Mouse (Mus musculus): ENCODE results near the gene Lcp1. TPM values are rescaled to one million over a fixed set of nuclear protein-coding genes. Genes with fewer than 3 reads are reported as not detected.

Gene Lcp1
- polyA plus RNA-seq, 1 experiment, result 7.1 TPM

DNA sequence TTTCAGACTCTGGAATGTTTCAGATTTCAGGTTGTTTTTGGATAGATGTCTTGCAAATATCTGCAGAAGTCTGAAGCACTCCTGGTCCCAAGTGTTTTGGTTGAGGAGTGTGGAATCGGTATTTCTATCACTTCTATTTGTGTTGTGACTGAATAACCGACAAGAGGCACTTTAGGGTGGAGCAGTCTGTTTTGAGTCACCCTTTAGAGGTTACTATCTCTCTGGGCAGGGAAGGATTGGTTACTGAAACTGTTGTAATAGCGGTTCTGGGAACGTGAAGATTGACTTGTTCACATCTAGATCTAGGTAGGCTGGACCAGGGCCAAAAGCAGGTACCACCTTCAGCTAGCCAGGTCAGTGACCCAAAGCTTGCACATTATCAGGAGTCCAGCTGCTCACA lies 51.5 kb downstream of the Lcp1 start:
- H3K36me3 ChIP-seq (replicated peaks; ENCODE audit: low read length), result no peaks in the 10 kb centered on the region
- peaks cover 67% of the 10 kb centered on the region for H3K4me1 ChIP-seq
- peaks cover 8% of the 10 kb centered on the region for H3K27me3 ChIP-seq (replicated peaks)
- H3K9me3 ChIP-seq, result no peaks in the 10 kb centered on the region
- H3K4me3 ChIP-seq (replicated peaks), result no peak overlapping the region
- no peak for TF ChIP-seq GATA1 (IDR thresholded peaks at IDR 0.05; ENCODE audit: borderline replicate concordance, low read length)
- no peak for TF ChIP-seq FLI1 (IDR thresholded peaks at IDR 0.05; ENCODE audit: low read length)

DNA sequence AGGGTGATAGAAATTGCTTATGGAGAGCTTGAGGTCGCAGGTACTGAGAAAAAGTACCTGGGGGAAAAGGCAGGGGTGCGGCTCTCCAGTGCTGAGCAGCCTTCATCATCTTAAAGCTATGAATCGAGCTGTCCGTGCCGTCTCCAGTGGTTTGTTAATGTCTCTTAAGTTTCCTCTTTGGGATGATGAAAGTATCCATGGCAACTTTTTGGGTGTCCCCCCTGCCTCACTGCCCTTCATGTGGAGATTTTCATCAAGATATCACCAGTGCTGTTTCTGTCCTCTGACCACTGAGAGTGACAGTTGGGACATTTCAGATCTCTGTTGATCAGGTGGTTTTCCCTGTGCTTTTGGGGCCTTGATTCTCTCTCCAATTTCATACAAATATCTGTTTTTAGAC lies 51.9 kb downstream of the Lcp1 start:
- Histone ChIP-seq H3K9me3 (no peaks in the 10 kb centered on the region), H3K4me1 (peaks cover 68% of the 10 kb centered on the region), H3K4me3 (replicated peaks) (no peak overlapping the region), H3K27me3 (replicated peaks) (peaks cover 8% of the 10 kb centered on the region), H3K36me3 (replicated peaks; ENCODE audit: low read length) (no peaks in the 10 kb centered on the region)
- TF ChIP-seq GATA1 (IDR thresholded peaks at IDR 0.05; ENCODE audit: borderline replicate concordance, low read length), result no peak
- no peak for TF ChIP-seq FLI1 (IDR thresholded peaks at IDR 0.05; ENCODE audit: low read length)

DNA sequence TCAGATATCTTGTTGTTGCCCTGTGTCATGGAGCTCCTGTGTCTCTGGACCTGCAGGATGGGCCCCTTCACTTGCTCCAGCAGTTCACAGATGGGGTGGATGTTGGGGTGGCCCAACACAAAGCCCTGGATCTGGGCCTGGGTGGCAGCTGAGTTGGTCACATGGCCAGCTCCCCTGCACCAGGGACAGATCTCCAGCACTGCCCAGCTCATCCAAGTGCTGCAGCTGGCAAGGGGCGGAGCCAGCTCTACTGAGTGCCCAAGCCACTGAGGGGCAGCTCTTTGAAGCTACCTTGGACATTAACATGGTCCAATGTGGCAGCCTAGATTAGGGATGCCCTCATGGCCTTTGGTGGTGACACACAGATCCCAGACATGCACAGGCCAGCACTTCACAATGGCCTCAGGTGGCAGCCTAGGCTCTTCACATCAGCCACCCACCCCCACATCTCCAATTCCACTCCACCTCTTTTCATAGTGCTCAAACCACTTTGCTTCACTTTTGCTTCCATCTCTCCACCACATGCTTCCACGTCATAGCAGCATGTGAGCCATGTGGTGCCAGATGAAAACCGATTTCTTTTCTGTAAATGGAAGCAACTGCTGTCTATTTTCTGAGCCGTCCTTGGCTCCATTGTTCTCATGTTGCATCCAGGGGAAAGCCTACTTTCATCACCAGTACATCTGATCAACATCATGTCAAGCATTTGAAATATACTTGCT lies 53.3 kb downstream of the Lcp1 start:
- peaks cover 5% of the 10 kb centered on the region for H3K27me3 ChIP-seq (replicated peaks)
- H3K36me3 ChIP-seq (replicated peaks; ENCODE audit: low read length), result no peaks in the 10 kb centered on the region
- H3K4me1 ChIP-seq, result peaks cover 59% of the 10 kb centered on the region
- TF ChIP-seq GATA1 (IDR thresholded peaks at IDR 0.05; ENCODE audit: borderline replicate concordance, low read length) (no peak), FLI1 (IDR thresholded peaks at IDR 0.05; ENCODE audit: low read length) (no peak)
- no peak overlapping the region for H3K4me3 ChIP-seq (replicated peaks)
- H3K9me3 ChIP-seq, result no peaks in the 10 kb centered on the region

DNA sequence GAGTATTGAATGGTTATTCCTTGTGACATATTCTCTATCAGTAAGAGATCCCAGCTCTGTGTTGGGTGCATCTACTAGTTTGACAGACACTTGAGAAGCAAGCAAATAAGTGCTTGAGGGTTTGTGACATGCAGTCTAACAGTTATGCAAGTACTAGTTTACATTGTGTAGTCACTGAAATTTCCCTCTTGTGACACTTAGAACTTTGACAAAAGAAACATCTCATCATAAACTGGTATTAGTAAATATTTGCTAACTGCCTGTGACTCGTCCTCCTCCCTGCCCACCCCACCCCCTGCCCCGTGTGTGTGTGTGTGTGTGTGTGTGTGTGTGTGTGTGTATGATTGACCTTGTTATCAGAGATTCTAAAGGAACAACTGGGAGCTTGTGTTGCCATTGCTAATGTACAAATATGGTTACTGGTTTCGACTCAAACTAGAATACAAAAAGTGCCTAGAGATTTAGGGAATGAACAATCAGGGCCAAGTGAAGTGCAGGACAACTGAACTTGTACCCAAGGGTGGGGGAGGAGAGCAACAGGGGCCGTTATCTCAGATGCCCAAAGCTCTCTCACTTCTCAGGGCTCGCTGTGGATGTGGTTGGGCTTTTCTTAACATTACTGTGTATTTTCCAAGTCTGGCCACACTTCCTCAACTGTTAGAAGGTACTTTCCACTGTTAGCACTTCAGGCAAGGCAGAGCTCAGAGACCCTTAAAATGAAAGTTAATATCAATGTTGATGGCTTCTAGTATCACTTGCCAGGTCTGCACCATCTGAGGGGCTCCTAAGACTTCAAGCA lies 55.1 kb downstream of the Lcp1 start:
- Histone ChIP-seq H3K36me3 (replicated peaks; ENCODE audit: low read length) (no peaks in the 10 kb centered on the region), H3K4me3 (replicated peaks) (peak overlapping the region; percentile 79), H3K4me1 (peaks cover 42% of the 10 kb centered on the region), H3K27me3 (replicated peaks) (peaks cover 6% of the 10 kb centered on the region), H3K9me3 (no peaks in the 10 kb centered on the region)
- TF ChIP-seq GATA1 (IDR thresholded peaks at IDR 0.05; ENCODE audit: borderline replicate concordance, low read length) (no peak), FLI1 (IDR thresholded peaks at IDR 0.05; ENCODE audit: low read length) (no peak)

DNA sequence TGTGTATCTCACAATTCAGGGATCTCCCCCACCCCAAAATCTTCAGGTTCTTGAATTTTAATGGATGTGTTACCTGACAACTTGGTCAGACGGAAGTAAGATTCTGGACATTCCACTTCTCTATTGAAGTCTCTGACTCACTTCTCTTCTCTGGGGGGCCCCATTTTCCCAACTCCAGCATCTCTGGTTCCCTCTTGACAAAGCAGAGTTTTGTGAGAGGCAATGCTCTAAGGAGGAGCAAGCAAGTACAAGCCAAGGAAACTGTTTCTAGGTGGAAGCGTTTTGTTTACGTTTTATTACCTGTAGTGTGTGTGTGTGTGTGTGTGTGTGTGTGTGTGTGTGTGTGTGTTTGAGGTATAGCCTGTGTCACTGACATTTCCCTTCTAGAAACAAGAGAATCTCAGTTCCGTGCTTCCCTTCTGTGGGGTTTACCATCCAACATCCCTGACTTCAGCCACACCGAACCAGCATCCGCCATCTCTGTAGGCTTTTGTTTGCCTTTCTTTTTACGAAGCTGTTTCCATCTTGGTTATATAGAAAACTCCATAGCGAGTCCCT lies 56.0 kb downstream of the Lcp1 start:
- TF ChIP-seq GATA1 (IDR thresholded peaks at IDR 0.05; ENCODE audit: borderline replicate concordance, low read length), result no peak
- no peak for TF ChIP-seq FLI1 (IDR thresholded peaks at IDR 0.05; ENCODE audit: low read length)
- Histone ChIP-seq H3K36me3 (replicated peaks; ENCODE audit: low read length) (no peaks in the 10 kb centered on the region), H3K4me3 (replicated peaks) (no peak overlapping the region), H3K4me1 (peaks cover 32% of the 10 kb centered on the region), H3K27me3 (replicated peaks) (peaks cover 6% of the 10 kb centered on the region), H3K9me3 (no peaks in the 10 kb centered on the region)

DNA sequence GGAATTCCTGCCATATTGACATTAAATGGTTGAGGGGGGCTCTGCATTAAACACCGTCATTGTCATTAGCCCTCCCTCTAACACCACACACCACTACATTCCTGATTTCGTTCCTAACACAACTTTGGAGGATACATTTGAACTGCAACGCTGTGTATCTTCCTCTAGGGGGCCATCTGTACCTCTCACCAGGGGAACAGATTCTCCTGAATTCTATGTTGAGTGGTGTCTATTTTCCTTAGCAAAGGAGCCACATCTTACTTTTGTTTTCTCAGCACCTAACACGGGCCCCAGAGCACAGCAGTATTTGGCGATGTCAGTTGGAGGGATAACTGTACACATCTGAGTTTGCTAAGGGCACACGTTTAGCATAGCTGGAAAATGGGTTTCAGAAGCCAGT lies 57.6 kb downstream of the Lcp1 start:
- H3K9me3 ChIP-seq, result no peaks in the 10 kb centered on the region
- TF ChIP-seq FLI1 (IDR thresholded peaks at IDR 0.05; ENCODE audit: low read length), result no peak
- no peak for TF ChIP-seq GATA1 (IDR thresholded peaks at IDR 0.05; ENCODE audit: borderline replicate concordance, low read length)
- H3K4me3 ChIP-seq (replicated peaks), result no peak overlapping the region
- peaks cover 8% of the 10 kb centered on the region for H3K27me3 ChIP-seq (replicated peaks)
- no peaks in the 10 kb centered on the region for H3K36me3 ChIP-seq (replicated peaks; ENCODE audit: low read length)
- H3K4me1 ChIP-seq, result peaks cover 28% of the 10 kb centered on the region

DNA sequence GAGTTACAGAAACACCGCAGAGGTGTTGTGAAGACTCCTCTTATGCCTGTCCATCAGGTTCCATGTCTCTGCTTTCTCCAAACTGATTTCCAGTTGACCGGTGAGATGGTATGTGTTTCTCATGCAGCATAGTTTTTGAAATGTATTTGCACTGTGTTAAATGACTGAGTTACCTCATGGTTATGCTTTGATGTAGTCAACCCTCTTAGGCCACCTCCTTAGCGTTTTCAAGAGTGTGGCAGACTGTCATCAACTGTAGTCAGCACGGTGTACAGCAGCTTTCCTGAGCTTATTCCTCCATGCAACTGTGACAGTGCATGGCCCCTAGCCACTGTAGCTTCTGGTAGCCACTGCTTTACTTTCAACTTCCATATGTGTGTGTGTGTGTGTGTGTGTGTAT lies 58.1 kb downstream of the Lcp1 start:
- H3K4me1 ChIP-seq, result peaks cover 29% of the 10 kb centered on the region
- H3K36me3 ChIP-seq (replicated peaks; ENCODE audit: low read length), result no peaks in the 10 kb centered on the region
- peaks cover 9% of the 10 kb centered on the region for H3K27me3 ChIP-seq (replicated peaks)
- no peaks in the 10 kb centered on the region for H3K9me3 ChIP-seq
- TF ChIP-seq GATA1 (IDR thresholded peaks at IDR 0.05; ENCODE audit: borderline replicate concordance, low read length) (no peak), FLI1 (IDR thresholded peaks at IDR 0.05; ENCODE audit: low read length) (no peak)
- H3K4me3 ChIP-seq (replicated peaks), result no peak overlapping the region

DNA sequence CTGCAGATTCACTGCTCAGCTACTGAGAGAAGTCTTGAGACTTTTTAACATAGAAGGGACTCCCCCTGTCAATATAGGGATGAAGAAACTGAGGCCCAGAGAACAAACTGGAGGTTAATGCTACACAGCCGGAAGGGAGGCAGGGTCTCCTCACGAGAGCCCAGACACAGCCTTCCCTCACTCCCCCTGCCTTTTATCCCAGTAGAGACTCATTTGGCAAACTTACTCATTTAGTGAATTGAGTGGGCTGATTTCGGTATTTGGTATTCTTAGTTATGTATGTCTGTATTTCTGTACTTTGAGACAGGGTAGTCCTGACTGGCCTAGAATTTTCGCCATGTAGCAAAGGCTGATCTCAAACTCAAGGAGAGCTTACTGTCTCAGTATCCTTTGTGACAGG lies 59.8 kb downstream of the Lcp1 start:
- TF ChIP-seq GATA1 (IDR thresholded peaks at IDR 0.05; ENCODE audit: borderline replicate concordance, low read length), result no peak
- no peak for TF ChIP-seq FLI1 (IDR thresholded peaks at IDR 0.05; ENCODE audit: low read length)
- Histone ChIP-seq H3K4me3 (replicated peaks) (no peak overlapping the region), H3K36me3 (replicated peaks; ENCODE audit: low read length) (no peaks in the 10 kb centered on the region), H3K4me1 (peaks cover 25% of the 10 kb centered on the region), H3K9me3 (no peaks in the 10 kb centered on the region), H3K27me3 (replicated peaks) (peaks cover 6% of the 10 kb centered on the region)

DNA sequence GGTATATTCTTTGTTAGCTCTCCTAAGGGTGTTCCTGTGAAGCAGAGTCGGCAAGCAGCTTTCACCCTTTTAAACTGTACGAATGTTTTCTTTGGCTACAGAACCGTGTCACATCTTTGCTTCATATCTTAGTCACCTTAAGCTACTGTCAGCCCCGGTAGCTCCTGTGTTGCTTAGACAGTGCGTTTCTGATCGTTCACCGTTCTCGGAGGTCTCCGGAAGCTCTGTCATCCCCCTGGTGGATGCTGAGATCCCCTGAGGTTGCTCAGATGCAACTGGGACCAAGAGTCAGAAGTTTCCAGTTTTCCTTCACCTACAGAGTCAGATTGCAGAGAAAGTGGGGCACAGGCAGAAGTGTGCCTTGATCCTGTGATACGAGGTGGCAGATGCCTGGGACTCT lies 61.5 kb downstream of the Lcp1 start:
- TF ChIP-seq GATA1 (IDR thresholded peaks at IDR 0.05; ENCODE audit: borderline replicate concordance, low read length) (no peak), FLI1 (IDR thresholded peaks at IDR 0.05; ENCODE audit: low read length) (no peak)
- no peaks in the 10 kb centered on the region for H3K9me3 ChIP-seq
- peaks cover 10% of the 10 kb centered on the region for H3K4me1 ChIP-seq
- H3K4me3 ChIP-seq (replicated peaks), result no peak overlapping the region
- H3K36me3 ChIP-seq (replicated peaks; ENCODE audit: low read length), result no peaks in the 10 kb centered on the region
- H3K27me3 ChIP-seq (replicated peaks), result peaks cover 6% of the 10 kb centered on the region

DNA sequence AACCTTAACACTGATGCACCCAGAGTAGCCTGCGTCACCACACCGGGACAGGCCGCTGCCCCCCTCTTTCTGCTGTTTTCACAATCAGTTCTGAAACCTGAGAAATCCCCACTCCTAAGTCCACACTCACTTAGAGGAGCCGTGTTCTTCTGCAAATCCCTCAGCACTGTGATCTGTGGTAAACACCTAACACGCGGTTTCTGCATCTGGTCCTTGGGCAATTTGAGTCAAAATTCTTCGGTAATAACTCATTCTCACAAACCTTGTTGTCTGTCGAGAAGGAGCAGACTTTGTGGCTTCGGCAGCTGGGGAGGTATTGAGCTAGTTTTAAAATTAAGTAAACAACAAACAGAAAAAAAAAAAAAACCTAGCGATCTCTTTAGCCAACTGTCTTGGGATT lies 62.0 kb downstream of the Lcp1 start:
- TF ChIP-seq FLI1 (IDR thresholded peaks at IDR 0.05; ENCODE audit: low read length) (no peak), GATA1 (IDR thresholded peaks at IDR 0.05; ENCODE audit: borderline replicate concordance, low read length) (no peak)
- Histone ChIP-seq H3K9me3 (no peaks in the 10 kb centered on the region), H3K4me3 (replicated peaks) (no peak overlapping the region), H3K4me1 (peaks cover 5% of the 10 kb centered on the region), H3K27me3 (replicated peaks) (peaks cover 6% of the 10 kb centered on the region), H3K36me3 (replicated peaks; ENCODE audit: low read length) (peaks cover 2% of the 10 kb centered on the region)
